Mouse (Mus musculus) stomach, embryonic 14.5 days (tissue): Measurements from ENCODE around the gene Bhmt2. TPM values are rescaled to one million over a fixed set of nuclear protein-coding genes. Genes with fewer than 3 reads are reported as not detected.
A peak's percentile ranks its signal among the peaks of the same experiment; 100 is the strongest.

Experiments used
- ATAC-seq: fragments of 200-750 bp; cut with Nextera tagmentation; 2 replicates; pipeline ENCODE4 v1.8.0; 2017; ENCODE audit warnings: low read depth, moderate TSS enrichment; ENCODE audit not compliant: insufficient number of reproducible peaks, insufficient read depth, low FRiP score
- H3K27ac ChIP-seq: fragments of 300-500 bp; sonication (generic); 2 replicates; pipeline ENCODE4 v1.5.1; 2014; ENCODE audit warnings: mild to moderate bottlenecking, low read length, moderate library complexity, mixed read lengths
- H3K27me3 ChIP-seq: fragments of 300-500 bp; sonication (generic); 2 replicates; pipeline ENCODE4 v1.6.1; 2014; ENCODE audit warnings: low read length, control low read depth, mixed read lengths; ENCODE audit not compliant: control insufficient read depth, insufficient read depth
- H3K36me3 ChIP-seq: fragments of 300-500 bp; sonication (generic); 2 replicates; pipeline ENCODE4 v1.6.1; 2014; ENCODE audit warnings: mild to moderate bottlenecking, control low read depth, low read length, moderate library complexity, mixed read lengths; ENCODE audit not compliant: control insufficient read depth, insufficient read depth
- H3K4me1 ChIP-seq: fragments of 300-500 bp; sonication (generic); 2 replicates; pipeline ENCODE4 v1.6.1; 2014; ENCODE audit warnings: low read length, control low read depth, mixed read lengths; ENCODE audit not compliant: control insufficient read depth, insufficient read depth
- H3K4me2 ChIP-seq: fragments of 300-500 bp; sonication (generic); replicated peaks from 2 replicates; pipeline ENCODE4 v1.6.1; 2014; ENCODE audit warnings: low read depth, low read length, control low read depth
- H3K4me3 ChIP-seq: fragments of 300-500 bp; sonication (generic); 2 replicates; pipeline ENCODE4 v1.5.1; 2014; ENCODE audit warnings: low read depth, low read length, control low read depth
- H3K9ac ChIP-seq: fragments of 300-500 bp; sonication (generic); replicated peaks from 2 replicates; pipeline ENCODE4 v1.6.1; 2014; ENCODE audit warnings: low read depth, mild to moderate bottlenecking, control low read depth, low read length, moderate library complexity, mixed read lengths
- H3K9me3 ChIP-seq: fragments of 300-500 bp; sonication (generic); 2 replicates; pipeline ENCODE4 v1.6.1; 2016; ENCODE audit warnings: low read depth, low read length, control low read depth; ENCODE audit not compliant: control insufficient read depth
- WGBS: fragments of 180-500 bp; shearing (Covaris S2); extraction: QIAGEN DNeasy Blood & Tissue Kit; methylation state at CpG from one replicate; pipeline ENCODE4 v1.1.7; 2014; 5-methylcytosine and 5-hydroxymethylcytosine counted together
- polyA plus RNA-seq: library from polyadenylated mRNA; unstranded; fragments of >200 nt; fragmentation: Nextera tagmentation; extraction: Ambion mirVana; gene quantifications from 2 replicates; pipeline ENCODE4 v1.2.1, GENCODE M21; 2014

Gene Bhmt2
- polyA plus RNA-seq, 1 experiment from 2014 or later, result not detected

DNA sequence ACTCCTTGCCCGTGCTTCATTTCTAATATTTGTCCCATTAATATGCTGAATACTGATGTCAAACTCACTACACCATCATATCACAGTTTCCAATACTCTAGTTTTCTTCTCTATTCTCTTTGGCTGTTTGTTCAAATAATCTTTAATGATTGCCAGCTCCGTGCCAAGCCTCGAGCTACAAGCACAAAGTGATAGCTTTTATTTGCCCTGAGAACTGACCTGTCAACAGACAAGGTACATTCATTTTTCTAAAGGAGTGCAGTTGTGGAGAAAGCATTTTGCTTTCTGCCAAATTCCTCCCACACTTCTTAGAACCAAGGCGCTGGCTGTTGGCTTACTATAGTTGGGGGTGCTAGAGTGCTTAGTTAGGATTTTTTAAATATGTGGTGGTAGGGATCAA lies 33.2 kb upstream of the Bhmt2 start:
- Histone ChIP-seq H3K9ac (no peak overlapping the region), H3K36me3 (no peaks in the 10 kb centered on the region), H3K27ac (no peak overlapping the region), H3K27me3 (no peaks in the 10 kb centered on the region), H3K4me3 (no peak overlapping the region), H3K4me2 (no peak overlapping the region), H3K4me1 (no peaks in the 10 kb centered on the region), H3K9me3 (no peaks in the 10 kb centered on the region)
- 52% methylated on average over 4 of the region's 4 CpGs for WGBS
- no peak for ATAC-seq

DNA sequence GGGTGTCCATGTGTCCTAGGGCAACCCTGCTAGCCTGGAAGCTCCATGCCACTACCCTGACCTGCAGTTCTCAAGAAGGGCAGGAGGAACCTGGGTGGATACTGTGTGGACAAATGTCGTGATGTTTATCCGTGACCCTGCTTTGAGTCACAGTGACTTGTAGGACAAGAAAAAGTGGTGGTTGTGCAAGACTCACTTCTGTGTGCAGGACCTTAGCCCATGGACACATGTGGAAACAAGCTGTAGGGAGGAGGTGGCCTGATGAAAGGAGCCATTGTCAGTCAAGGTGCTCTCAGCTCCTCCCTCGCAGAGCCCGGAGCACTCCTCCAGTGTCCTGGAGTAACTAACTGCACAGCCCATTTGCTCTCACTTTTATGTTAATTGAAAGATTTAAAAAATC lies 31.6 kb upstream of the Bhmt2 start:
- 77% methylated on average over 4 of the region's 4 CpGs for WGBS
- Histone ChIP-seq H3K36me3 (no peaks in the 10 kb centered on the region), H3K9me3 (no peaks in the 10 kb centered on the region), H3K4me1 (no peaks in the 10 kb centered on the region), H3K4me2 (no peak overlapping the region), H3K27me3 (no peaks in the 10 kb centered on the region), H3K4me3 (no peak overlapping the region), H3K27ac (no peak overlapping the region), H3K9ac (no peak overlapping the region)
- peak; percentile 28; the same call in 1 of the 2 replicates for ATAC-seq

DNA sequence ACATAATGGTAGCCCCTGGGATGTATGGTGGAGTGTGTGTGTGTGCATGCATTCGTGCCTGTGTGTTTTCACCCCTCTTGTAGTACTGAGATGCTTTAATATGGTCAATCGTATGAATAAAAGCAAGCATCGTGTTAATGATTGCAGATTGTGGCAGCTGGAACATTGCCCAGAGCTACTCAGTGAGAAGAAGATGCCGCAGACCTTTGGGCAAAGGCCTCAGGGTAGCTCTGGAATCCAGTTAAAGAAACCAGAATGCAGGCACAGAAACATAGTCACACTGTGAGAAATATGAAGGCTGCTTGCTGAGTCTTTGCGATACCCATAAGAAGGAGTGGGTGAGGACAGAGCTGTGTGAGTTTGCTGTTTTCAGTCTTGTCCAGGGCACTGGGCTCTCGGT lies 24.8 kb upstream of the Bhmt2 start:
- 76% methylated on average over 6 of the region's 6 CpGs for WGBS
- H3K4me2 ChIP-seq, result no peak overlapping the region
- H3K4me1 ChIP-seq, result no peaks in the 10 kb centered on the region
- no peaks in the 10 kb centered on the region for H3K27me3 ChIP-seq
- H3K36me3 ChIP-seq, result no peaks in the 10 kb centered on the region
- no peak for ATAC-seq
- no peak overlapping the region for H3K27ac ChIP-seq
- no peak overlapping the region for H3K9ac ChIP-seq
- H3K9me3 ChIP-seq, result no peaks in the 10 kb centered on the region
- H3K4me3 ChIP-seq, result no peak overlapping the region

DNA sequence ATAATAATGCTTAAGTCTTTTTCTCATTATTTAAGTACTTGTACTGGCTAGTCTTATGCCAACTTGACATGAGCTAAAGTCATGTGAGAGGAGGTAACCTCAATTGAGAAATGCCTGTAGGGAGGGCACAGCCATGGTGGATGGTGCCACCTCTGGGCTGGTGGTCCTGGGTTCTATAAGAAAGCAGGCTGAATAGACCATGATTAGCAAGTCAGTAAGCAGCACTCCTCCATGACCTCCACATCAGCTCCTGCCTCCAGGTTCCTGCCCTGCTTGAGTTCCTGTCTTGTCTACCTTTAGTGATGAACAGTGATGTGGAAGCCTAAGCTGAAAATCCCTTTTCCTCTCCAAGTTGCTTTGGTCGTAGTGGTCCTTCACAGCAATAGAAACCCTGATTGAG lies 16.7 kb upstream of the Bhmt2 start:
- no peak overlapping the region for H3K27ac ChIP-seq
- H3K4me3 ChIP-seq, result no peak overlapping the region
- 86% methylated on average over 1 of the region's 1 CpGs for WGBS
- H3K9ac ChIP-seq, result no peak overlapping the region
- ATAC-seq, result no peak
- H3K27me3 ChIP-seq, result no peaks in the 10 kb centered on the region
- H3K36me3 ChIP-seq, result no peaks in the 10 kb centered on the region
- H3K4me2 ChIP-seq, result no peak overlapping the region
- H3K9me3 ChIP-seq, result no peaks in the 10 kb centered on the region
- no peaks in the 10 kb centered on the region for H3K4me1 ChIP-seq

DNA sequence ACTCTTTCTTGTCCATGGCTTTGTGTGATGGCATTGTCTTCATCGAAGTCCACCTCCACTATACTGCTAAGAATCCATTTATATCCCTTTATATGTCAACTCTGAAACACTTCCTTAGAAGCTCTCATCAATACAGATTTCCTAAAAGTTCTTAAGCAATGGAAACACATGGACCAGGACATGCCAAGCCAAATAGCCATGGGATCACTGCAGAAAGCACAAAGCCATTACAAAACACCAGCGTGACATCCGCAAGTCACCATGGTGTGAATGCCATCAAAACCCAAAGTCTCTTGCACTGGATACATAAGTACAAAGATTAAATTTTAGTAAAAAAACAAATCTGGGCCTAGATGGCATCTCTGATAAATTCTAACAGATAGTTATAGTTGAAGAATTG lies 15.5 kb upstream of the Bhmt2 start:
- no peak overlapping the region for H3K4me2 ChIP-seq
- no peak overlapping the region for H3K27ac ChIP-seq
- no peak overlapping the region for H3K4me3 ChIP-seq
- WGBS, result over 99% methylated on average over 3 of the region's 3 CpGs
- ATAC-seq, result no peak
- H3K4me1 ChIP-seq, result no peaks in the 10 kb centered on the region
- H3K36me3 ChIP-seq, result no peaks in the 10 kb centered on the region
- no peaks in the 10 kb centered on the region for H3K9me3 ChIP-seq
- H3K27me3 ChIP-seq, result no peaks in the 10 kb centered on the region
- no peak overlapping the region for H3K9ac ChIP-seq

DNA sequence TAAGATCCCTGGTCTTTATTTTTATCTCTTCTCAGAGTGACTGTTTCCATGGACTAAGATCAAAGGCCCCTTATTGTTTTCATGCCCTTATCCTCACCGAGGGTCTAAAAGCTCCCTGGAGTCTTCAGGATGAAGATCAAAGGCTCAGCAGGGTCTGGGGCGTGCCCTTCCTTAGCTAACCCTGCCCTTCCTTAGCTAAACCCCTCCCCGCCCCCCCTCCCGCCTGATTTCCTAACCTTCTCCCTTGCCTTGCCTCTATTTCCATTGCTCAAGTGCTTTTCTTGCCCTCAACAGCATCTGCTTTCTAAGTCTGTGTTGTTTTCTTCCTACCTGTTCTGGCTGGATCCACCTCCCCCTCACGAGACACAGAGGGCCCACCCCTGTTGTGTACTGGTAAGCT lies 13.2 kb upstream of the Bhmt2 start:
- Histone ChIP-seq H3K4me3 (no peak overlapping the region), H3K36me3 (no peaks in the 10 kb centered on the region), H3K27ac (no peak overlapping the region), H3K27me3 (no peaks in the 10 kb centered on the region), H3K9ac (no peak overlapping the region), H3K4me2 (no peak overlapping the region), H3K4me1 (no peaks in the 10 kb centered on the region), H3K9me3 (no peaks in the 10 kb centered on the region)
- ATAC-seq, result no peak
- WGBS, result 17% methylated on average over 5 of the region's 5 CpGs

DNA sequence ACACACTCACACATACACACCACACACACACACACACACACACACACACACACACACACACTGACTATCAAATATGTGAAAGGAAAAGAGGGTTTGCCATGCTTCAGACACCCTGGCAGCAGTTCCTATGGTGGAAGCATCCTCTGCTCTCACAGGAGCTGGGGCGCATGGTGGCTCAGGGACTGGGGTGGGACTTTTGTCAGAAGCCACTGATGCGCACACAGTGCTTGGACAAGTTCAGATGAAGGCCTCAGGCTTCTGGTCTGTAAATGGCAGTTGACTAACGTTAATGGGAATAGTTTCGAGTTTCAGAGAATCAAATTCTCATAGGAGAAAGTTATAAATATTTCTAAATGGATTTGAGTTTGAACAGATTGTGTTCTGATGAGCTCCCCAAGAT lies 11.1 kb upstream of the Bhmt2 start:
- H3K4me2 ChIP-seq, result no peak overlapping the region
- H3K4me1 ChIP-seq, result no peaks in the 10 kb centered on the region
- H3K36me3 ChIP-seq, result no peaks in the 10 kb centered on the region
- H3K9me3 ChIP-seq, result no peaks in the 10 kb centered on the region
- no peak overlapping the region for H3K9ac ChIP-seq
- H3K27me3 ChIP-seq, result no peaks in the 10 kb centered on the region
- no peak overlapping the region for H3K27ac ChIP-seq
- no peak for ATAC-seq
- no peak overlapping the region for H3K4me3 ChIP-seq
- 88% methylated on average over 4 of the region's 4 CpGs for WGBS

DNA sequence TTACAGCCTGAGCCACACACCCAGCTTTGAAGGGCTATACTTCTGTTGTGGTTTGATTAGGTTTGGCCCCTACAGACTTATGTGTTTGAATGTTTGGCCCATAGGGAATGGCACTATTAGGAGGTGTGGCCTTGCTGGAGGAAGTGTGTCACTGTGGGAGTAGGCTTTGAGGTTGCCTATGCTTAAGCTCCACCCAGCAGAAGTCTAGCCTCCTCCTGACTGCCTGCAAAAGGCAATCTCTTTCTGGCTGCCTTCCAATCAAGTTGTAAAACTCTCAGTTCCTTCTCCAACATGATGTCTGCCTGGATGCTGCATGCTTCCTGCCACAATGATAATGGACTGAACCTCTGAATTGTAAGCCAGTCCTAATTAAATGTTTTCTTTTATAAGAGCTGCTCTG lies 9.2 kb upstream of the Bhmt2 start:
- no peak for ATAC-seq
- Histone ChIP-seq H3K9me3 (no peaks in the 10 kb centered on the region), H3K4me1 (no peaks in the 10 kb centered on the region), H3K36me3 (no peaks in the 10 kb centered on the region), H3K4me3 (no peak overlapping the region), H3K27me3 (no peaks in the 10 kb centered on the region), H3K27ac (no peak overlapping the region), H3K9ac (no peak overlapping the region), H3K4me2 (no peak overlapping the region)

DNA sequence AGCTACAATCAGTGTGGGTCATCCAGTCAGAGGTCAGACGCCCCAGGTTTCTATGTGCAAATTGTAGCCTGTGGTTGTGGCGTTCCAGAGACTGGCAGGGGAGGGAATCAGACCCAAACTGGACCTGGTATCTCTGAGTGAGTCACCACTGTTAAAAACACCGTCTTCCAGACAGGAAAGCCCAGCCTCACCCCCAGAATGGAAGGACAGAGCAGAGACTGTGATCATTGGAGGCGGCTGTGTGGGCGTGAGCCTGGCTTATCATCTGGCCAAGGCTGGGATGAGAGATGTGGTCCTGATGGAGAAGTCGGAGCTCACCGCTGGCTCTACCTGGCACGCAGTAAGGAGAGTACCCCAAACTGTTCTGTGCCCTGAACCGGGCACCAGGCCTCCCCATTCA lies 2.8 kb upstream of the Bhmt2 start:
- H3K9ac ChIP-seq, result no peak overlapping the region
- H3K36me3 ChIP-seq, result no peaks in the 10 kb centered on the region
- no peak overlapping the region for H3K4me2 ChIP-seq
- ATAC-seq, result no peak
- no peaks in the 10 kb centered on the region; the same call in 1 of the 2 replicates for H3K9me3 ChIP-seq
- 72% methylated on average over 9 of the region's 9 CpGs for whole genome bisulfite sequencing
- no peak overlapping the region for H3K4me3 ChIP-seq
- H3K4me1 ChIP-seq, result no peaks in the 10 kb centered on the region
- no peaks in the 10 kb centered on the region for H3K27me3 ChIP-seq
- H3K27ac ChIP-seq, result no peak overlapping the region
